Mouse (Mus musculus): Measurements from ENCODE around the gene Upf3a.
"Not testable (repeated sequence)": the region's sequence is repeated elsewhere in the genome, so short reads cannot be mapped to it uniquely, and the experiment has no call there.

DNA sequence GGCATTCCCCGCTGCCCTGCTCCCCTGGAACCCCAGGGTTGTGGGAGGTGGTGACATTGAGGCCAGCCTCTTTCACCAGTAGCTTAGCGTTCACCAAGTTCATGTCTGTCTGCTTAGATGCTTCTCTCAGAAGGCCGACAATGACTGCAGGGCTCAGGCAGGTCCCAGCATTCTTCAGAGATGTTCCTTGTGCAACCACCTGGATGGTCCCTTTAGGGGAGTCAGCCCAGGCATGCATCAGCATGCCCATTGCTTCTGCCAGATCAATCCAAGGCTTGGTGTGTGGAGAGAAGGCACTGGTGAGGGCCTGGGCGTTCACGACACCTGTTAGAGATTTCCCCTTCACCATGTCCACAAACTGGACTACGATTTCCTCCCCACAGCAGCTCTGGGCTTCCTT, 39.2 kb upstream of the Upf3a start:
- not testable (repeated sequence) for TF ChIP-seq MAX (IDR thresholded peaks at IDR 0.05; ENCODE audit: low read length); ZMIZ1 (IDR thresholded peaks at IDR 0.05; ENCODE audit: low read depth, low read length); EP300 (IDR thresholded peaks at IDR 0.05; ENCODE audit: low read depth in 1 of 2, low read length in 2 of 2)

Data from MEL (cell line).